Comparison of ENCODE assay signal across 22 mouse cellular contexts in the genomic region with DNA sequence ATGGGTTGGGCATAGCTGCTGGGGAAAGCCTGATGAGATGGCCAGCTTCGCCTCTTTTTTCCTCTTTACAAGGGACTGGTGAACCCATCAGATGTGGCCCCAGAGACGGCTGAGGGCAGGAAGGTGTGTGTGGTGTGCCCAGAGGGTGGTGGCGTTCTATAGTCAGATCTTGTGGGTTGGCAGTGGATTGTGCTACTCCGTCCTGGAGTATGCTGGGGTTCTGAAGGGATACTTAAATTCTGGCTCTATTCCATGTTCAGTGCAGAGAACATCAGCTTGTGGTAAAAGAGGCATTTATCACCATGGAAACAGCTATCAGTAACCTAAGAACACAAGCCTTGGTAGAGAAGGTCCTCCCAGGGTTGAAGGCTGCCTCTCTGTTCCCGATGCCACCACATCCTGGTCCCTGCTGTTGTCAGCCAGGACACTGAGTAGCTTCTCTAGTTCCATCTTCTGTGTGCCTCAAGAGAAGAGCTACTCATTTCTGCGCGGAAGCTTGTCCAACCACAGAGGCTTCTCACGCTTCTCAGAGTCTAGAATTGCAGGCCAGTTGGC. TPM values are rescaled to one million over a fixed set of nuclear protein-coding genes. Genes with fewer than 3 reads are reported as not detected.
A peak's percentile ranks its signal among the peaks of the same experiment; 100 is the strongest.
DNase-seq lines count a peak whose midpoint lies in the region; ATAC-seq lines count a peak whose summit lies in the region.
"Had no signal": no experiment of that assay in that cellular context is flagged by ENCODE, and none has a peak within 500 bp of the region (broad histone marks: within the 10 kb centered on the region; RNA-seq: fewer than 3 reads in every experiment).

No protein-coding gene starts in this region.

- 0 out of 2 replicates have a peak, but pooled peaks have one; percentile 25 for ATAC-seq in limb, embryonic 13.5 days (ENCODE audit: low FRiP score, low read depth)
- ATAC-seq in activated CD4-positive, CD25-positive, alpha-beta regulatory T cell, adult 4 months, result peak; percentile 46
- peak; percentile 58 for ATAC-seq in megakaryocyte-erythroid progenitor cell, adult 5-6 weeks (replicated peaks; ENCODE audit: low FRiP score, low TSS enrichment, poor library complexity, severe bottlenecking)
- no peak for ATAC-seq in intestine, embryonic 16.5 days
- ATAC-seq: forebrain, embryonic 14.5 days had no signal

- H3K9me3 ChIP-seq in limb, embryonic 13.5 days, result no peaks in the 10 kb centered on the region
- no peaks in the 10 kb centered on the region for H3K9me3 ChIP-seq in limb, embryonic 10.5 days (replicated peaks)
- H3K9me3 ChIP-seq in intestine, embryonic 16.5 days (ENCODE audit: control insufficient read depth, low read length), result no peaks in the 10 kb centered on the region
- H3K9me3 ChIP-seq: embryonic facial prominence, embryonic 15.5 days; forebrain, embryonic 10.5 days; G1E; heart, embryonic 10.5 days; hindbrain, embryonic 12.5 days had no signal

- no peak overlapping the region for H3K4me2 ChIP-seq in limb, embryonic 13.5 days (replicated peaks)
- H3K4me2 ChIP-seq in intestine, embryonic 16.5 days (ENCODE audit: low read depth, low read length), result no peak overlapping the region
- H3K4me2 ChIP-seq: embryonic facial prominence, embryonic 15.5 days; hindbrain, embryonic 12.5 days had no signal

- H3K9ac ChIP-seq in limb, embryonic 13.5 days, result no peak overlapping the region
- H3K9ac ChIP-seq in intestine, embryonic 16.5 days (ENCODE audit: low read depth, low read length), result no peak overlapping the region
- H3K9ac ChIP-seq: embryonic facial prominence, embryonic 15.5 days; hindbrain, embryonic 12.5 days had no signal

- DNase-seq in limb, embryonic 10.5 days (ENCODE audit: low spot score), result no peak
- peak; percentile 60 for DNase-seq in CD4-positive helper T cell, adult 2 months (ENCODE audit: low read depth, low spot score)
- DNase-seq in spleen, postnatal 4 days (ENCODE audit: low spot score in 2 of 2), result no peak
- DNase-seq: adrenal gland, postnatal 10 days; cerebellum, adult 11 months; cerebellum, adult 9-10 months; cerebellum, postnatal 25 days; gastrocnemius, postnatal 10 days; heart, adult 18-20 months; heart, postnatal 10 days; heart, postnatal 4 days had no signal

- no peaks in the 10 kb centered on the region for H3K27me3 ChIP-seq in limb, embryonic 13.5 days
- H3K27me3 ChIP-seq in limb, embryonic 10.5 days (ENCODE audit: low read depth, poor library complexity, severe bottlenecking), result no peaks in the 10 kb centered on the region
- H3K27me3 ChIP-seq in intestine, embryonic 16.5 days (replicated peaks; ENCODE audit: control insufficient read depth, insufficient read depth, low read length), result no peaks in the 10 kb centered on the region
- H3K27me3 ChIP-seq: embryonic facial prominence, embryonic 15.5 days had no signal

- H3K4me3 ChIP-seq in limb, embryonic 13.5 days, result no peak overlapping the region
- no peak overlapping the region for H3K4me3 ChIP-seq in limb, embryonic 10.5 days
- H3K4me3 ChIP-seq in intestine, embryonic 16.5 days (ENCODE audit: low read length), result no peak overlapping the region
- H3K4me3 ChIP-seq: embryonic facial prominence, embryonic 15.5 days; erythroblast, embryonic 14.5 days; forebrain, embryonic 10.5 days; heart, embryonic 10.5 days; hindbrain, embryonic 12.5 days had no signal

- peaks cover 28% of the 10 kb centered on the region for H3K4me1 ChIP-seq in limb, embryonic 13.5 days
- peaks cover 21% of the 10 kb centered on the region for H3K4me1 ChIP-seq in limb, embryonic 10.5 days
- H3K4me1 ChIP-seq in intestine, embryonic 16.5 days (ENCODE audit: control insufficient read depth, insufficient read depth, low read length), result peaks cover 34% of the 10 kb centered on the region

- H3K36me3 ChIP-seq in limb, embryonic 13.5 days, result peaks cover 12% of the 10 kb centered on the region
- peaks cover 3% of the 10 kb centered on the region for H3K36me3 ChIP-seq in limb, embryonic 10.5 days
- no peaks in the 10 kb centered on the region for H3K36me3 ChIP-seq in intestine, embryonic 16.5 days (ENCODE audit: control insufficient read depth, insufficient read depth, low read length)
- H3K36me3 ChIP-seq: embryonic facial prominence, embryonic 15.5 days; G1E; hindbrain, embryonic 12.5 days had no signal

- 77% methylated on average over 8 of the region's 8 CpGs for WGBS in limb, embryonic 13.5 days
- 96% methylated on average over 8 of the region's 8 CpGs for WGBS in limb, embryonic 10.5 days
- WGBS in intestine, embryonic 16.5 days, result 88% methylated on average over 8 of the region's 8 CpGs

- no peak overlapping the region for H3K27ac ChIP-seq in limb, embryonic 13.5 days
- no peak overlapping the region for H3K27ac ChIP-seq in limb, embryonic 10.5 days
- H3K27ac ChIP-seq in intestine, embryonic 16.5 days (ENCODE audit: low read length), result no peak overlapping the region
- H3K27ac ChIP-seq: embryonic facial prominence, embryonic 15.5 days; forebrain, embryonic 10.5 days; heart, embryonic 10.5 days; hindbrain, embryonic 12.5 days had no signal

RNA-seq across cellular contexts. Expression of a gene that starts 45.8 kb away (rescaled TPM):
- 2.8 and 3.3 TPM in 2 replicates for polyA plus RNA-seq in limb, embryonic 13.5 days (2015; fragmentation: Nextera tagmentation; extraction: Ambion mirVana)
- 2.4 and 2.7 TPM in 2 replicates for polyA plus RNA-seq in limb, embryonic 10.5 days (2016; fragmentation: Nextera tagmentation; extraction: Ambion mirVana)
- 10 to 100 TPM; 26.7 to 55.5 TPM for polyA plus RNA-seq in activated CD4-positive, CD25-positive, alpha-beta regulatory T cell, adult 4 months (2017; shearing (Covaris generic))
- total RNA-seq in megakaryocyte-erythroid progenitor cell, adult 5-6 weeks (2014; fragmentation: Nextera tagmentation), result 20.5 and 23.7 TPM in 2 replicates
- total RNA-seq in megakaryocyte-erythroid progenitor cell, adult 5-6 weeks (2017), result 8.5 and 20.7 TPM in 2 replicates
- polyA plus RNA-seq in intestine, embryonic 16.5 days (2015; fragmentation: Nextera tagmentation; extraction: Ambion mirVana), result 2.5 and 3.4 TPM in 2 replicates
- polyA plus RNA-seq: G1E had no signal
